Mouse (Mus musculus): ENCODE results near the gene Gpr37l1. TPM values are rescaled to one million over a fixed set of nuclear protein-coding genes. Genes with fewer than 3 reads are reported as not detected.
"Not testable (repeated sequence)": the region's sequence is repeated elsewhere in the genome, so short reads cannot be mapped to it uniquely, and the experiment has no call there.

Gpr37l1 gene
- polyA plus RNA-seq, 1 experiment from 2014 or later = not detected

DNA sequence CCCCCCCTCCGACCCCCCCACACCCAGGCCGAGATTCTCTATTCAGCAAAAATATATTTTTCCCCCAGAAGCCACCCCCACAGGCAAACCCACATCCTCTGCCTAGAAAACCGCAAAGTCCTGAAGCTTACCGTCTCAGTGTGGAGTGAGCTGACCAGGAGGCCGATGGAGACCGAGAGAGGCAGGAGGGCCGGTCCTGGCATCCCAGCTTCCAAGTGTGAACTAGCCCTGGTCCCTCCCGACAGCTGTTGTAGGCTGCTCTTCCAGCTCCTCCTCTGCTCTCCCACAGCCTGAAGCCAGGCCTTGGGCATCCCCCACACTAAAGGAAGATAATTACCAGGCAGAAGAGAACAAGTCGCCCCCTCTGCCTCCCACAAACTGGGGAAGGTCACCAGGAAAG is 38.5 kb downstream of the Gpr37l1 start:
- H3K27ac ChIP-seq (replicated peaks in 1 of 2; ENCODE audit: control insufficient read depth in 1 of 2, insufficient read depth in 1 of 2, low read depth in 2 of 2, low read length in 2 of 2) = no peak overlapping the region
- H3K9me3 ChIP-seq (ENCODE audit: control insufficient read depth, low read length) = no peaks in the 10 kb centered on the region
- 12% methylated on average over 9 of the region's 9 CpGs for WGBS
- H3K4me2 ChIP-seq (ENCODE audit: low read length) = no peak overlapping the region
- peaks cover 21 to 25% of the 10 kb centered on the region in 2 experiments for H3K4me1 ChIP-seq (ENCODE audit: control insufficient read depth in 2 of 2, insufficient read depth in 2 of 2, low read length in 2 of 2)
- no peak for ATAC-seq (ENCODE audit: insufficient number of reproducible peaks, insufficient read depth, low FRiP score, low read depth)
- H3K4me3 ChIP-seq (ENCODE audit: control insufficient read depth in 1 of 2, insufficient read depth in 1 of 2, low read depth in 1 of 2, low read length in 2 of 2) = no peak overlapping the region
- peaks cover 56% of the 10 kb centered on the region for H3K27me3 ChIP-seq (ENCODE audit: control insufficient read depth, insufficient read depth, low read length)
- H3K9ac ChIP-seq (ENCODE audit: low read length) = no peak overlapping the region
- no peaks in the 10 kb centered on the region for H3K36me3 ChIP-seq (ENCODE audit: control insufficient read depth, insufficient read depth, low read length)

DNA sequence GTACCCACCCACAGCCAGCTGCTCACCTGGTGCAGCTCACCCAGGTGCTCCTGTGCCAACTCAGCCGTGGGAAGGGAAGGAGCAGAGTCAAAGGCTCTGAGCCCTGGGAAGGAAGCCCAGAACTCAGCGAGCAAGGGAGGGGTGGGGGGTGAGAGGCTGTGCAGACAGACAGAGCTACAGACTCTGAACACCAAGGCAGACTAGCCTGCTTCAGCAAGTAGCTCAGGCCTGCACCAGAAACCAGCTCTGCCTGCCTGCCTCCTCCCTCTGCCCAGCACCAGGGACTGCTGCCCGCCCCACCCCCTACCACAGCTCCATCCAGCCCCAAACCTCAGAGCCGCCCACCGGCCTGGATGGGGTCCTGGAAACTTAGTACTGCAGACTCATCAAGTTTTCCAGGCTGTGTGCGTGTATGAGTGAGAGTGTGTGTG is 39.5 kb downstream of the Gpr37l1 start:
- Histone ChIP-seq H3K27ac (replicated peaks in 1 of 2; ENCODE audit: control insufficient read depth in 1 of 2, insufficient read depth in 1 of 2, low read depth in 2 of 2, low read length in 2 of 2) (no peak overlapping the region), H3K9ac (ENCODE audit: low read length) (no peak overlapping the region), H3K4me3 (ENCODE audit: control insufficient read depth in 1 of 2, insufficient read depth in 1 of 2, low read depth in 1 of 2, low read length in 2 of 2) (no peak overlapping the region), H3K4me2 (ENCODE audit: low read length) (no peak overlapping the region), H3K27me3 (ENCODE audit: control insufficient read depth, insufficient read depth, low read length) (peaks cover 59% of the 10 kb centered on the region), H3K4me1 (ENCODE audit: control insufficient read depth in 2 of 2, insufficient read depth in 2 of 2, low read length in 2 of 2) (peaks cover 21 to 25% of the 10 kb centered on the region in 2 experiments), H3K9me3 (ENCODE audit: control insufficient read depth, low read length) (no peaks in the 10 kb centered on the region), H3K36me3 (ENCODE audit: control insufficient read depth, insufficient read depth, low read length) (no peaks in the 10 kb centered on the region)
- no peak for ATAC-seq (ENCODE audit: insufficient number of reproducible peaks, insufficient read depth, low FRiP score, low read depth)
- WGBS = 67% methylated on average over 6 of the region's 6 CpGs

DNA sequence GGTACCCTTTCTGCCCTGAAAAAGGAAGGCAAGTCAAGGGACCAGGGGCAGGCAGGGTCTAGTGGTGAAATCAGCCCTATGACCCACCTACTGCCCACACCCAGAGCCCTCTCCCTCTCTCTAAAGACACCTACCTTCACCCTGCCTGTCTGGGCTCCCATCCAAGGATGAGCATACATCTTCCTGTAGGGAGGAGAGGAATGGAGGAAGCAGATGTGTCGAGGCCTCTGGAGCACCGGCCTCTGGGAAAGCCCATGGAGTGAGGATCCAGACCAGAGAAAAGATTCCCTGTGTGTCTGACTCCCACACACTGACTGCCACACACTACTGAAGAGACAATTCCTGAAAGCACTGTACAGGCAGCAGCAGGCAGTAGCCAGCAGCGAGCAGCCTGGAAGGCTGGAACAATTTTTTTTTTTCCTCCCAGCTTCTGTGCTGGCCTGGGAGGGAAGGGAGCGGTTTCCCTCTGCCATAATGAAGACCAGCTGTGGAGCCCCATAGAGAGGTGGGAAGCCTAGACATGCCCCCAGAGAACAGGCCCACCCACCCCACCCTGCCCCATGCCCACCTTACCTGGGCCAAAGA is 40.9 kb downstream of the Gpr37l1 start:
- WGBS = 50% methylated on average over 3 of the region's 4 CpGs
- no peaks in the 10 kb centered on the region for H3K9me3 ChIP-seq (ENCODE audit: control insufficient read depth, low read length)
- H3K27ac ChIP-seq (replicated peaks in 1 of 2; ENCODE audit: control insufficient read depth in 1 of 2, insufficient read depth in 1 of 2, low read depth in 2 of 2, low read length in 2 of 2) = no peak overlapping the region
- no peak for ATAC-seq (ENCODE audit: insufficient number of reproducible peaks, insufficient read depth, low FRiP score, low read depth)
- H3K4me1 ChIP-seq (ENCODE audit: control insufficient read depth in 2 of 2, insufficient read depth in 2 of 2, low read length in 2 of 2) = peaks cover 12 to 13% of the 10 kb centered on the region in 2 experiments
- no peak overlapping the region for H3K4me3 ChIP-seq (ENCODE audit: control insufficient read depth in 1 of 2, insufficient read depth in 1 of 2, low read depth in 1 of 2, low read length in 2 of 2)
- H3K36me3 ChIP-seq (ENCODE audit: control insufficient read depth, insufficient read depth, low read length) = no peaks in the 10 kb centered on the region
- H3K4me2 ChIP-seq (ENCODE audit: low read length) = no peak overlapping the region
- H3K27me3 ChIP-seq (ENCODE audit: control insufficient read depth, insufficient read depth, low read length) = peaks cover 58% of the 10 kb centered on the region
- no peak overlapping the region for H3K9ac ChIP-seq (ENCODE audit: low read length)

GRCm38 (mm10) chr1:135125990-135126389 is 41.5 kb downstream of the Gpr37l1 start:
- peaks cover 52% of the 10 kb centered on the region for H3K27me3 ChIP-seq (ENCODE audit: control insufficient read depth, insufficient read depth, low read length)
- 53% methylated on average over 8 of the region's 8 CpGs for WGBS
- no peak overlapping the region for H3K9ac ChIP-seq (ENCODE audit: low read length)
- no peaks in the 10 kb centered on the region for H3K9me3 ChIP-seq (ENCODE audit: control insufficient read depth, low read length)
- no peak overlapping the region for H3K27ac ChIP-seq (replicated peaks in 1 of 2; ENCODE audit: control insufficient read depth in 1 of 2, insufficient read depth in 1 of 2, low read depth in 2 of 2, low read length in 2 of 2)
- peaks cover 6 to 7% of the 10 kb centered on the region in 2 experiments for H3K4me1 ChIP-seq (ENCODE audit: control insufficient read depth in 2 of 2, insufficient read depth in 2 of 2, low read length in 2 of 2)
- no peak overlapping the region for H3K4me2 ChIP-seq (ENCODE audit: low read length)
- H3K36me3 ChIP-seq (ENCODE audit: control insufficient read depth, insufficient read depth, low read length) = no peaks in the 10 kb centered on the region
- ATAC-seq (ENCODE audit: insufficient number of reproducible peaks, insufficient read depth, low FRiP score, low read depth) = no peak
- no peak overlapping the region for H3K4me3 ChIP-seq (ENCODE audit: control insufficient read depth in 1 of 2, insufficient read depth in 1 of 2, low read depth in 1 of 2, low read length in 2 of 2)

- ATAC-seq (ENCODE audit: insufficient number of reproducible peaks, insufficient read depth, low FRiP score, low read depth) = no peak
- H3K4me2 ChIP-seq (ENCODE audit: low read length) = no peak overlapping the region
- no peak overlapping the region for H3K9ac ChIP-seq (ENCODE audit: low read length)
- WGBS = 88% methylated on average over 8 of the region's 8 CpGs
- no peaks in the 10 kb centered on the region for H3K9me3 ChIP-seq (ENCODE audit: control insufficient read depth, low read length)
- H3K4me1 ChIP-seq (ENCODE audit: control insufficient read depth in 2 of 2, insufficient read depth in 2 of 2, low read length in 2 of 2) = peaks cover 3 to 4% of the 10 kb centered on the region in 2 experiments; a peak in 2 of 4 replicates
- no peak overlapping the region for H3K4me3 ChIP-seq (ENCODE audit: control insufficient read depth in 1 of 2, insufficient read depth in 1 of 2, low read depth in 1 of 2, low read length in 2 of 2)
- H3K36me3 ChIP-seq (ENCODE audit: control insufficient read depth, insufficient read depth, low read length) = no peaks in the 10 kb centered on the region
- H3K27me3 ChIP-seq (ENCODE audit: control insufficient read depth, insufficient read depth, low read length) = peaks cover 50% of the 10 kb centered on the region
- H3K27ac ChIP-seq (replicated peaks in 1 of 2; ENCODE audit: control insufficient read depth in 1 of 2, insufficient read depth in 1 of 2, low read depth in 2 of 2, low read length in 2 of 2) = no peak overlapping the region
Measured at GRCm38 (mm10) chr1:135124573-135125363, 42.7 kb downstream of the Gpr37l1 start.

DNA sequence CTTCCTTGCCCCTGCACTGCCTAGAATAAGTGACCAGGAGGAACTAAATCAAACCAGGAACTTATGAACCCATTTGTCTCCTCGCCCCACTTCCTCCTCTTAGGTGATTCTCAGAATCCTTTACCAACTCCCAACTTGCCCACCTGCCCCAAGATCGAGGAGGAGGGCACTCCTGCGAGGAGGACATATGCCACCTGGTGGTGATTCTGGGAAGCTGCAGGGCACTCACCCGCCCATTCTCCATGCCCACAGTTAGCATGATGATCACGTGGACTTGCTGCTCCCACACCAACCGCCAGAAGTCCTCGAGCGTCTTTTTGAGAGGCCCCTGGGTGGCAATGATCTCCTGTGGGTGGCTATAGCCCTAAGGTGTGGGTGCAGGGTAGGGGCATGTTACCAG is 54.8 kb downstream of the Gpr37l1 start:
- Histone ChIP-seq H3K9ac (ENCODE audit: low read length) (no peak overlapping the region), H3K36me3 (ENCODE audit: control insufficient read depth, insufficient read depth, low read length) (no peaks in the 10 kb centered on the region), H3K27ac (replicated peaks in 1 of 2; ENCODE audit: control insufficient read depth in 1 of 2, insufficient read depth in 1 of 2, low read depth in 2 of 2, low read length in 2 of 2) (no peak overlapping the region), H3K27me3 (ENCODE audit: control insufficient read depth, insufficient read depth, low read length) (peaks cover 10% of the 10 kb centered on the region; the same call in 1 of the 2 replicates), H3K4me1 (ENCODE audit: control insufficient read depth in 2 of 2, insufficient read depth in 2 of 2, low read length in 2 of 2) (peaks cover 0 to 2% of the 10 kb centered on the region in 2 experiments; a peak in 1 of 4 replicates), H3K4me3 (ENCODE audit: control insufficient read depth in 1 of 2, insufficient read depth in 1 of 2, low read depth in 1 of 2, low read length in 2 of 2) (no peak overlapping the region), H3K9me3 (ENCODE audit: control insufficient read depth, low read length) (no peaks in the 10 kb centered on the region), H3K4me2 (ENCODE audit: low read length) (no peak overlapping the region)
- WGBS = 10% methylated on average over 8 of the region's 8 CpGs
- no peak for ATAC-seq (ENCODE audit: insufficient number of reproducible peaks, insufficient read depth, low FRiP score, low read depth)

GRCm38 (mm10) chr1:135111271-135111670 is 56.2 kb downstream of the Gpr37l1 start:
- not testable (repeated sequence) for ATAC-seq (ENCODE audit: insufficient number of reproducible peaks, insufficient read depth, low FRiP score, low read depth)
- 41% methylated on average over 4 of the region's 5 CpGs for WGBS

More at GRCm38 (mm10) chr1:135111271-135111670, 56.2 kb downstream of the Gpr37l1 start:
- not testable (repeated sequence) for H3K4me3 ChIP-seq (ENCODE audit: control insufficient read depth in 1 of 2, insufficient read depth in 1 of 2, low read depth in 1 of 2, low read length in 2 of 2); H3K9ac ChIP-seq (ENCODE audit: low read length); H3K4me2 ChIP-seq (ENCODE audit: low read length); H3K4me1 ChIP-seq (ENCODE audit: control insufficient read depth in 2 of 2, insufficient read depth in 2 of 2, low read length in 2 of 2); H3K36me3 ChIP-seq (ENCODE audit: control insufficient read depth, insufficient read depth, low read length); H3K9me3 ChIP-seq (ENCODE audit: control insufficient read depth, low read length); H3K27ac ChIP-seq (replicated peaks in 1 of 2; ENCODE audit: control insufficient read depth in 1 of 2, insufficient read depth in 1 of 2, low read depth in 2 of 2, low read length in 2 of 2)
- H3K27me3 ChIP-seq (ENCODE audit: control insufficient read depth, insufficient read depth, low read length) = peaks cover 21% of the 10 kb centered on the region
